ENCODE assay signal across 10 mouse cellular contexts in genomic region chr7:49752730-49753506, GRCm38 (mm10). TPM values are rescaled to one million over a fixed set of nuclear protein-coding genes. Genes with fewer than 3 reads are reported as not detected.
DNase-seq lines count a peak whose midpoint lies in the region; ATAC-seq and TF ChIP-seq lines count a peak whose summit lies in the region.
"Had no signal": no experiment of that assay in that cellular context is flagged by ENCODE, and none has a peak within 500 bp of the region (broad histone marks: within the 10 kb centered on the region; RNA-seq: fewer than 3 reads in every experiment).

No protein-coding gene starts in this region.

- no peak for ATAC-seq in heart, embryonic 14.5 days (ENCODE audit: insufficient number of reproducible peaks, insufficient read depth, low FRiP score, low read depth)
- ATAC-seq in megakaryocyte-erythroid progenitor cell, adult 5-6 weeks (replicated peaks; ENCODE audit: low FRiP score, low TSS enrichment, poor library complexity, severe bottlenecking) = peak; percentile 64; the same call in 1 of the 2 replicates

- H3K9me3 ChIP-seq in CH12.LX (replicated peaks; ENCODE audit: low read length) = no peaks in the 10 kb centered on the region
- no peaks in the 10 kb centered on the region for H3K9me3 ChIP-seq in heart, embryonic 14.5 days (ENCODE audit: control insufficient read depth, low read length)
- H3K9me3 ChIP-seq: embryonic facial prominence, embryonic 15.5 days; neural tube, embryonic 13.5 days had no signal

- in situ Hi-C loops in CH12.LX (cut with MboI; ENCODE audit: low pct_ligation_motif_present, low pct_unique_long_range_greater_than_20kb, low sequenced_read_pairs) = loop anchor here (10.0 kb wide), 1 partner anchor 278 kb away; no protein-coding TSS in a partner anchor

- peak; percentile 15 to 55 for DNase-seq in heart, adult 18-20 months
- no peak for DNase-seq in heart, adult 9 months (ENCODE audit: low spot score in 2 of 2)
- peak; percentile 59 for DNase-seq in CH12.LX (ENCODE audit: extremely low read depth)
- peak; percentile 56 for DNase-seq in c-Kit-positive CD71-positive TER-119-negative erythroid progenitor cells, embryonic 14.5 days (ENCODE audit: low read depth)
- DNase-seq in kidney, postnatal 36 days = peak; percentile 48 to 73
- DNase-seq in spleen, postnatal 36 days (ENCODE audit: low spot score in 2 of 2) = no peak

- no peak overlapping the region for H3K9ac ChIP-seq in CH12.LX (ENCODE audit: insufficient read depth, low read depth)
- H3K9ac ChIP-seq in heart, embryonic 14.5 days (ENCODE audit: low read length) = no peak overlapping the region
- H3K9ac ChIP-seq: embryonic facial prominence, embryonic 15.5 days; neural tube, embryonic 13.5 days had no signal

- dilution Hi-C loops in CH12.LX (cut with MboI; ENCODE audit: extremely low pct_ligation_motif_present, extremely low pct_unique_long_range_greater_than_20kb, low sequenced_read_pairs) = no loop called here

- H3K27me3 ChIP-seq in CH12.LX (replicated peaks) = no peaks in the 10 kb centered on the region
- peaks cover 10% of the 10 kb centered on the region; the same call in 1 of the 2 replicates for H3K27me3 ChIP-seq in heart, embryonic 14.5 days (ENCODE audit: control insufficient read depth, insufficient read depth, low read length)

- no peak for TF ChIP-seq EP300 in CH12.LX (IDR thresholded peaks at IDR 0.05; ENCODE audit: low read length)

- no peaks in the 10 kb centered on the region for H3K79me2 ChIP-seq in CH12.LX (replicated peaks; ENCODE audit: control insufficient read depth, extremely low read depth, insufficient read depth, poor library complexity, severe bottlenecking)

- TF ChIP-seq CTCF in CH12.LX (conservative IDR thresholded peaks at IDR 0.05 in 1 of 2, IDR thresholded peaks at IDR 0.05 in 1 of 2; ENCODE audit: low read depth in 2 of 2, low read length in 2 of 2) = peak; percentile 56 to 74

- peaks cover 0 to 10% of the 10 kb centered on the region in 2 experiments; a peak in 2 of 4 replicates for H3K4me1 ChIP-seq in CH12.LX (ENCODE audit: control insufficient read depth in 1 of 2, insufficient read depth in 2 of 2)
- H3K4me1 ChIP-seq in heart, embryonic 14.5 days (ENCODE audit: control insufficient read depth in 2 of 2, insufficient read depth in 2 of 2, low read length in 2 of 2) = peaks cover 3 to 7% of the 10 kb centered on the region in 2 experiments; a peak in 1 of 4 replicates
- H3K4me1 ChIP-seq: embryonic facial prominence, embryonic 15.5 days; neural tube, embryonic 13.5 days had no signal

- H3K36me3 ChIP-seq in CH12.LX (replicated peaks in 1 of 2; ENCODE audit: control insufficient read depth in 1 of 2, insufficient read depth in 1 of 2, low read length in 1 of 2) = no peaks in the 10 kb centered on the region
- H3K36me3 ChIP-seq in heart, embryonic 14.5 days (ENCODE audit: control insufficient read depth, insufficient read depth, low read length) = no peaks in the 10 kb centered on the region
- H3K36me3 ChIP-seq: embryonic facial prominence, embryonic 15.5 days; neural tube, embryonic 13.5 days had no signal

- H3K27ac ChIP-seq in CH12.LX (ENCODE audit: insufficient read depth, low read depth) = no peak overlapping the region
- no peak overlapping the region for H3K27ac ChIP-seq in heart, embryonic 14.5 days (replicated peaks in 1 of 2; ENCODE audit: control insufficient read depth in 1 of 2, insufficient read depth in 1 of 2, low read depth in 2 of 2, low read length in 2 of 2)
- H3K27ac ChIP-seq: embryonic facial prominence, embryonic 15.5 days; neural tube, embryonic 13.5 days had no signal

- no peak overlapping the region for H3K4me2 ChIP-seq in CH12.LX (ENCODE audit: insufficient read depth, low read depth, poor library complexity, severe bottlenecking)
- peak overlapping the region; percentile 56 for H3K4me2 ChIP-seq in heart, embryonic 14.5 days (ENCODE audit: low read length)
- H3K4me2 ChIP-seq: embryonic facial prominence, embryonic 15.5 days; neural tube, embryonic 13.5 days had no signal

- TF ChIP-seq POLR2A in CH12.LX (IDR thresholded peaks at IDR 0.05; ENCODE audit: low read depth, low read length) = no peak

- 25% methylated on average over 25 of the region's 25 CpGs for WGBS in heart, embryonic 14.5 days

- no peak overlapping the region for H3K4me3 ChIP-seq in CH12.LX (replicated peaks in 1 of 3; ENCODE audit: low read depth in 2 of 3, low read length in 2 of 3, poor library complexity in 1 of 3)
- peak overlapping the region in 1 of 2 experiments; percentile 5; a peak in 1 of 4 replicates for H3K4me3 ChIP-seq in heart, embryonic 14.5 days (ENCODE audit: control insufficient read depth in 1 of 2, insufficient read depth in 1 of 2, low read depth in 1 of 2, low read length in 2 of 2)
- H3K4me3 ChIP-seq: embryonic facial prominence, embryonic 15.5 days; neural tube, embryonic 13.5 days had no signal

- peak; percentile 9 for TF ChIP-seq RAD21 in CH12.LX (IDR thresholded peaks at IDR 0.05; ENCODE audit: low read depth, low read length)

TF ChIP-seq in CH12.LX, 34 proteins besides CTCF, POLR2A, EP300 and RAD21:
- TF ChIP-seq SMC3 (IDR thresholded peaks at IDR 0.05; ENCODE audit: low read depth, low read length) (peak; percentile 40), USF1 (IDR thresholded peaks at IDR 0.05; ENCODE audit: low read depth, low read length) (no peak)

RNA-seq across cellular contexts. Expression of gene Htatip2, which starts 6.0 kb away (rescaled TPM):
- total RNA-seq in heart, adult 18-20 months (2021) = 10 to 100 TPM; 24.7 to 25.1 TPM
- total RNA-seq in CH12.LX (2012; rRNA removed) (not detected in 2 replicates), CH12.LX (2014; rRNA removed) (not detected in 2 replicates)
- not detected in 2 replicates for polyA plus RNA-seq in CH12.LX (2012; ENCODE audit: insufficient read length, low read depth)
- 14.9 TPM in 2 replicates for polyA plus RNA-seq in heart, embryonic 14.5 days (2014; fragmentation: Nextera tagmentation; extraction: Ambion mirVana)
- 30.6 and 40.4 TPM in 2 replicates for total RNA-seq in megakaryocyte-erythroid progenitor cell, adult 5-6 weeks (2014; fragmentation: Nextera tagmentation)
- total RNA-seq in megakaryocyte-erythroid progenitor cell, adult 5-6 weeks (2017) = 15.4 and 19.0 TPM in 2 replicates

RNA-seq across cellular contexts. Expression of gene Prmt3, which starts 25.2 kb away (rescaled TPM):
- total RNA-seq in heart, adult 18-20 months (2021) = 10 to 100 TPM; 15.3 to 16.0 TPM
- total RNA-seq in CH12.LX (2012; rRNA removed) = 47.9 and 54.4 TPM in 2 replicates
- 86.0 and 91.2 TPM in 2 replicates for total RNA-seq in CH12.LX (2014; rRNA removed)
- 54.3 and 54.5 TPM in 2 replicates for polyA plus RNA-seq in CH12.LX (2012; ENCODE audit: insufficient read length, low read depth)
- polyA plus RNA-seq in heart, embryonic 14.5 days (2014; fragmentation: Nextera tagmentation; extraction: Ambion mirVana) = 45.7 and 48.4 TPM in 2 replicates
- total RNA-seq in megakaryocyte-erythroid progenitor cell, adult 5-6 weeks (2014; fragmentation: Nextera tagmentation) = 72.9 and 103 TPM in 2 replicates
- 71.6 and 84.2 TPM in 2 replicates for total RNA-seq in megakaryocyte-erythroid progenitor cell, adult 5-6 weeks (2017)

Comparison
In these comparisons a context has a peak if more than half of its experiments do, and no peak if none do; other contexts are left out.
1. DNase-seq: peak in heart, adult 18-20 months (2 of 2), CH12.LX (single experiment), c-Kit-positive CD71-positive TER-119-negative erythroid progenitor cells, embryonic 14.5 days (single experiment) and kidney, postnatal 36 days (2 of 2); none in heart, adult 9 months (0 of 2) and spleen, postnatal 36 days (0 of 2).
2. RNA of gene Htatip2, which starts 6.0 kb away (total RNA-seq): 15.4 to 40.4 TPM in megakaryocyte-erythroid progenitor cell, adult 5-6 weeks and 24.7 to 25.1 TPM in heart, adult 18-20 months; not detected in CH12.LX; every median in the first group is over 10 times any median in the second.